Mouse (Mus musculus) cerebellum, adult 2 months (tissue): ENCODE measurements around the gene Zfp58. TPM values are rescaled to one million over a fixed set of nuclear protein-coding genes. Genes with fewer than 3 reads are reported as not detected.

Source experiments
- DNase-seq, 2 experiments: peaks; one replicate each; pipeline ENCODE4 v3.0.0; 2021
- H3K27ac ChIP-seq: fragments of 200-500 bp; 2 replicates; pipeline ENCODE4 v1.5.1; 2012; ENCODE audit warnings: low read length, control low read depth, inconsistent platforms; ENCODE audit not compliant: insufficient read depth
- H3K27me3 ChIP-seq: fragments of 200-500 bp; 2 replicates; pipeline ENCODE4 v1.6.1; 2012; ENCODE audit warnings: inconsistent platforms, mild to moderate bottlenecking, low read length, moderate library complexity; ENCODE audit not compliant: control insufficient read depth, insufficient read depth
- H3K4me1 ChIP-seq: fragments of 200-500 bp; 2 replicates; pipeline ENCODE4 v1.6.1; 2011; ENCODE audit warnings: low read length; ENCODE audit not compliant: control insufficient read depth, insufficient read depth
- H3K4me3 ChIP-seq: fragments of 200-500 bp; replicated peaks from 2 replicates; pipeline ENCODE3; 2011; ENCODE audit warnings: mild to moderate bottlenecking, low read depth, low read length, control low read depth; ENCODE audit not compliant: insufficient read depth
- CTCF ChIP-seq: fragments of 200-500 bp; IDR thresholded peaks from 2 replicates; pipeline ENCODE4 v1.5.1; 2011; ENCODE audit warnings: low read depth, mild to moderate bottlenecking, control low read depth, low read length, moderate library complexity, borderline replicate concordance; ENCODE audit not compliant: insufficient read depth
- POLR2A ChIP-seq: fragments of 200-500 bp; IDR thresholded peaks from 2 replicates; pipeline ENCODE4 v1.6.1; 2011; ENCODE audit warnings: low read length, control low read depth, borderline replicate concordance; ENCODE audit not compliant: insufficient read depth
- WGBS: fragments of 180-500 bp; shearing (Covaris S2); methylation state at CpG from one replicate; pipeline ENCODE4 v1.1.7; 2018; 5-methylcytosine and 5-hydroxymethylcytosine counted together
- polyA plus RNA-seq: library from polyadenylated mRNA; depleted of rRNA; stranded (reverse); fragments of >200 nt; gene quantifications from 2 replicates; pipeline ENCODE4 v1.2.3, GENCODE M21; 2012; rRNA removed

Gene Zfp58
- polyA plus RNA-seq = 7.1 and 7.7 TPM in 2 replicates

- no peak within 1 kb of the TSS for H3K27ac ChIP-seq
- under 1% methylated on average over 22 of the region's 22 CpGs for WGBS
Observed at GRCm38 (mm10) chr13:67500084-67500719, at the start of gene Zfp58. Gene Zfp58 (minus strand): TSS chr13:67500555.

DNA sequence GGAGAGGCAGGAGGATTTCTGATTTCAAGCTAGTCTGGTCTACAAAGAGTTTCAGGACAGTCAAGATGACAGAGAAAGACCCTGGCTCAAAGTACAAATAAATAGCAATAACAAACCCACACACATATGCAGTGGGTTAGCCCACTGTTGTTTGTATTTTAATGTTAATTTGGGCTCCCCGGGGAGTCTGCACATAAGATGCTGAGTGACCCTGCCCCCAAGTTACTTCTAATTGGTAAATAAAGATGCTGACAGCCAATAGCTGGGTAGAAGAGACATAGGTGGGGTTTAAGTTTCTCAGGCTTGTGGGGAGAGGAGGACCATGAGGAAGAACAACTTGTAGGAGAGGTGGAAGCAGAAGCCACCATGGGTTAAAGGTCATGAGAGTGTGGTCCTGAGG lies 45.6 kb upstream of the Zfp58 start:
- WGBS = 82% methylated on average over 1 of the region's 1 CpGs
- H3K4me1 ChIP-seq = no peaks in the 10 kb centered on the region
- TF ChIP-seq CTCF (no peak), POLR2A (no peak)
- no peak overlapping the region for H3K4me3 ChIP-seq
- no peak for DNase-seq
- H3K27ac ChIP-seq = no peak overlapping the region
- no peaks in the 10 kb centered on the region for H3K27me3 ChIP-seq

More at GRCm38 (mm10) chr13:67500084-67500719, at the start of gene Zfp58:
- peaks cover 6% of the 10 kb centered on the region; the same call in 1 of the 2 replicates for H3K4me1 ChIP-seq
- H3K27me3 ChIP-seq = no peaks in the 10 kb centered on the region
- TF ChIP-seq POLR2A (peak; percentile 34; the same call in 1 of the 2 replicates), CTCF (no peak)
- peak; percentile 83 to 89 for DNase-seq
- peak within 1 kb of the TSS; percentile 74 for H3K4me3 ChIP-seq

DNA sequence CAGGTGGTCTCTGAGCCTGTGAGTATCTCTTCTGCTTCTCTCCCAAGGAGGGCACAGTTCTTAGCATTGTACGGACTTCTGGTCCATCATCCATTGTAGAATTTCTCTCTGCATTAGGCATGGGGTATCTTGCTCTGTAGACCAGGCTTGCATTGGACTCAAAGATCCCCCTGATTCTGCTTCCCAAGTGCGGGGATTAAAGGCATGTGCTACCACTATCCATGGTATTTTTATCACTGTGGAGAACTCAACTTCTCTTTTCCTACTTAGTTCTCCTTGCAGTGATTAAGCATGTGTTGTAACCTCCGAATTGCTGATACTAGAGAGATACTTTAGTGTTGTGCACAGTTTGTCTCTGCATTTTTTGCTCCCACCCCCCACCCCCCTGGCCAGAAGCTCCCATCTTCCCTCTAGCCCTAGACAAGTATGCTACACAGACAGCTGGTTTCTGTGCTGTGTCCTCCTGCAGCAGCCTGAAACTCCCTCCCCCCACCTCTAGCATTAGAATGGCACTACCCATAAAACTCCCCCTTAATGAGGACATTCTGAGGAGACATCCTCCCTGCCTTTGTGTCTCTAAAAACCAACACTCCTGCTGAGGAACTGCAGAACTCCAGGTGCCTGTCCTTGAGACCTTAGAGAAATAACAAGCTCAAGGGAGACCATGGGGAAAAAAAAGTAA lies 26.8 kb upstream of the Zfp58 start:
- WGBS = 84% methylated on average over 3 of the region's 3 CpGs
- Histone ChIP-seq H3K27me3 (no peaks in the 10 kb centered on the region), H3K27ac (no peak overlapping the region), H3K4me3 (no peak overlapping the region), H3K4me1 (no peaks in the 10 kb centered on the region)
- DNase-seq = no peak
- no peak for TF ChIP-seq CTCF
- no peak for TF ChIP-seq POLR2A

- Histone ChIP-seq H3K4me3 (peak within 1 kb of the TSS; percentile 91), H3K27ac (no peak within 1 kb of the TSS), H3K27me3 (no peaks in the 10 kb centered on the region), H3K4me1 (no peaks in the 10 kb centered on the region)
- DNase-seq = peak; percentile 92 to 94
- TF ChIP-seq POLR2A (peak; percentile 78), CTCF (no peak)
- under 1% methylated on average over 27 of the region's 27 CpGs for WGBS
Observed at GRCm38 (mm10) chr13:67525753-67526410, 25.5 kb upstream of the Zfp58 start, which contains the start of the genes Gm26965 and Zfp87. Gene Gm26965 (minus strand): TSS chr13:67526151. Gene Zfp87 (minus strand): TSS chr13:67526177.

DNA sequence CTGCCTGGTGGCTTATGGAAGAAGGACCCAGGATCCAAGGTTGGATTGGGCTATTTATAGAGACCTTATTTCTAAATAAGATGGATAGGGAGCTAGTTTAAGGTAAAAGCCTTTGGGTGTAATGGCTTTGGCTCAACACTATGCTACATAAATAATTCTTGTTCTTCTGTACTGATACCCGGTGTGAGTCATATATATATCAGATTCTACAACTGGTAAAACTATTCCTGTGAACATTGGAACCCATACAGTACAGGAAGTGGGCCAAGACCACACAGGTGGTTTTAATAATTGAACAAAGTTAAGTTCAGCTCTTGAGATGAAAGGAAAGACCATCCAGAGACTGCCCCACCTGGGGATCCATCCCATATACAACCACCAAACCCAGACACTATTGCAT lies 553 bp upstream of the Zfp58 start:
- WGBS = 82% methylated on average over 1 of the region's 1 CpGs
- no peak overlapping the region for H3K4me3 ChIP-seq

DNA sequence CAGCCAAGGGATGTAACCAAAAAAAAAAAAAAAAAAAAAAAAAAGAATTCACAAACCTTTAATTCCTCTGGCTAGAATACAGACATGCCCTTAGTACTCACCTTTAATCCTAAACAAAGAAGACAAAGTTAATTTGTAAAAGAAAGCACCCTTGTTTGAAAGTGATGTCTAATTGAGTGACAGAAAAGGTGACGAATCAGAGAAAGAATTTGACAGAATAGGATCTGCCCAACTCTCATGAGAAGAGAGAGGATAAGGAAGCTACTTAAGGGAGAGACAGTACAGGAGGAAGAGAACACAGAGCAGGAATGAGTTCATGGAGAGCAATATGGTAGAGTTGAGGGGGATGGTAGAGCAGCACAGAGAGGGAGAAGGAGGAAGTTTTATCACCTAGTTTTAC lies 4.7 kb downstream of the Zfp58 start:
- Histone ChIP-seq H3K4me1 (peaks cover 6% of the 10 kb centered on the region; the same call in 1 of the 2 replicates), H3K4me3 (no peak overlapping the region), H3K27me3 (no peaks in the 10 kb centered on the region), H3K27ac (no peak overlapping the region)
- 93% methylated on average over 1 of the region's 1 CpGs for WGBS
- DNase-seq = no peak
- no peak for TF ChIP-seq CTCF
- no peak for TF ChIP-seq POLR2A

More for the DNA sequence above, 553 bp upstream of the Zfp58 start:
- Histone ChIP-seq H3K4me1 (peaks cover 6% of the 10 kb centered on the region; the same call in 1 of the 2 replicates), H3K27ac (no peak overlapping the region), H3K27me3 (no peaks in the 10 kb centered on the region)
- TF ChIP-seq POLR2A (no peak), CTCF (no peak)
- DNase-seq = no peak

DNA sequence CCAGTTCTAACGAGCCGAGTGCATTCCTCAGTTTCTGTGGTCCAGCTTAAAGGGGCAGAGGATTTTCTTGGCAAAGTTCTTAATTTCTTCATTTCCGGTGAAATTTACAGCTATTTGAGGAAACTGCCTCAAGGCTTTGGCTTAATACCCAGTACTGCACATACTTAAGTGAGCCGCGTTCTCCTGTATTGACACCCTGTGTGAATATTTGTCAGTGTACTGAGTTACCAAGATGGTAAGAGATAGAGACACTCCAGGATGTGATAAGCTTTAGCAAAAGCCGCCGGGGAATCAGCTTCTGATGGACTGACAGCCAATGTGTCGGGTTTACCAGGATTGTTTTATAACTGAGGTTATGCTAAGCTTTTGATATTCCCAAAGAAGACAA lies 15.9 kb downstream of the Zfp58 start:
- no peaks in the 10 kb centered on the region for H3K4me1 ChIP-seq
- WGBS = 26% methylated on average over 8 of the region's 8 CpGs
- peak overlapping the region; percentile 80 for H3K4me3 ChIP-seq
- H3K27ac ChIP-seq = peak overlapping the region; percentile 24; the same call in 1 of the 2 replicates
- TF ChIP-seq CTCF = no peak
- no peak for TF ChIP-seq POLR2A
- DNase-seq = no peak
- H3K27me3 ChIP-seq = no peaks in the 10 kb centered on the region
